Mouse (Mus musculus): ENCODE measurements around the gene Rccd1.

GRCm38 (mm10) chr7:80294062-80294763, 30.0 kb downstream of the Rccd1 start, which contains the start of gene Prc1:
- TF ChIP-seq CTCF (IDR thresholded peaks at IDR 0.05; ENCODE audit: insufficient read depth, low read length) (no peak), POLR2A (IDR thresholded peaks at IDR 0.05; ENCODE audit: borderline replicate concordance, extremely low read depth, low read depth, low read length) (peak; percentile 48; the same call in 1 of the 2 replicates)
